Mouse (Mus musculus): Measurements from ENCODE around the gene Immp2l. TPM values are rescaled to one million over a fixed set of nuclear protein-coding genes. Genes with fewer than 3 reads are reported as not detected.
A peak's percentile ranks its signal among the peaks of the same experiment; 100 is the strongest.

Immp2l gene
- polyA plus RNA-seq, 1 experiment from 2014 or later: 8.5 TPM

GRCm38 (mm10) chr12:41594037-41594436, 570.1 kb downstream of the Immp2l start:
- no peak overlapping the region for H3K4me2 ChIP-seq
- no peaks in the 10 kb centered on the region for H3K4me1 ChIP-seq (replicated peaks)
- H3K9me3 ChIP-seq: no peaks in the 10 kb centered on the region
- H3K4me3 ChIP-seq: no peak overlapping the region
- no peak overlapping the region for H3K9ac ChIP-seq
- H3K36me3 ChIP-seq: no peaks in the 10 kb centered on the region
- H3K27me3 ChIP-seq: no peaks in the 10 kb centered on the region
- no peak overlapping the region for H3K27ac ChIP-seq (replicated peaks)
- 88% methylated on average over 4 of the region's 4 CpGs for WGBS
- no peak for ATAC-seq (ENCODE audit: low read depth)

- Histone ChIP-seq H3K36me3 (no peaks in the 10 kb centered on the region), H3K27ac (replicated peaks) (no peak overlapping the region), H3K9ac (no peak overlapping the region), H3K9me3 (no peaks in the 10 kb centered on the region), H3K4me3 (no peak overlapping the region), H3K4me1 (replicated peaks) (no peaks in the 10 kb centered on the region), H3K4me2 (no peak overlapping the region), H3K27me3 (no peaks in the 10 kb centered on the region)
- no peak for ATAC-seq (ENCODE audit: low read depth)
- 72% methylated on average over 3 of the region's 3 CpGs for WGBS
Measured at GRCm38 (mm10) chr12:41615271-41615670, 591.4 kb downstream of the Immp2l start.

DNA sequence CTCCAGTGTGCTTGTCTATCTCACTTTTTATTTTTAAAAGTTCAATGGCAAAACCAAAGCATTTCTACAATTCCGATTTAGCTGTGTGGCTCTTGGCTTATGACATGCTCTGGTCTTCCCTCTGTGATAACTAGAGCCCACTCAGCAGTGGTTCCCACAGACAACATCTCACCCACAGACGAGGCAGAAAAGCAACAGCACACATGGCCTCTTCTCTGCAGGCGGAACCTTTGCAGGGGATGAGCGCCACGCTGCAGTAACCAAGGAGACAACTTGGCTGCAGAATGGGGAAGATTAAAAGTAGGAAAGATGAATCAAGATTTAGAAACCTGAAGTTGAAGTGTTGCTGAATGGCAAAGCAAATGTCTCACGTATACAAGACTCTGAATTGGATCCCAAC, 597.5 kb downstream of the Immp2l start:
- H3K27ac ChIP-seq (replicated peaks): no peak overlapping the region
- no peak overlapping the region for H3K4me2 ChIP-seq
- whole genome bisulfite sequencing: 84% methylated on average over 6 of the region's 6 CpGs
- H3K27me3 ChIP-seq: no peaks in the 10 kb centered on the region
- no peaks in the 10 kb centered on the region for H3K9me3 ChIP-seq
- no peak for ATAC-seq (ENCODE audit: low read depth)
- H3K9ac ChIP-seq: no peak overlapping the region
- no peaks in the 10 kb centered on the region for H3K4me1 ChIP-seq (replicated peaks)
- H3K36me3 ChIP-seq: no peaks in the 10 kb centered on the region
- no peak overlapping the region for H3K4me3 ChIP-seq

- no peaks in the 10 kb centered on the region for H3K9me3 ChIP-seq
- WGBS: 47% methylated on average over 4 of the region's 4 CpGs
- H3K27ac ChIP-seq (replicated peaks): no peak overlapping the region
- no peak overlapping the region for H3K4me2 ChIP-seq
- no peaks in the 10 kb centered on the region for H3K27me3 ChIP-seq
- no peaks in the 10 kb centered on the region for H3K36me3 ChIP-seq
- ATAC-seq (ENCODE audit: low read depth): no peak
- H3K4me1 ChIP-seq (replicated peaks): peaks cover 13% of the 10 kb centered on the region
- H3K4me3 ChIP-seq: no peak overlapping the region
- H3K9ac ChIP-seq: no peak overlapping the region
Measured at GRCm38 (mm10) chr12:41643262-41643661, 619.4 kb downstream of the Immp2l start.

DNA sequence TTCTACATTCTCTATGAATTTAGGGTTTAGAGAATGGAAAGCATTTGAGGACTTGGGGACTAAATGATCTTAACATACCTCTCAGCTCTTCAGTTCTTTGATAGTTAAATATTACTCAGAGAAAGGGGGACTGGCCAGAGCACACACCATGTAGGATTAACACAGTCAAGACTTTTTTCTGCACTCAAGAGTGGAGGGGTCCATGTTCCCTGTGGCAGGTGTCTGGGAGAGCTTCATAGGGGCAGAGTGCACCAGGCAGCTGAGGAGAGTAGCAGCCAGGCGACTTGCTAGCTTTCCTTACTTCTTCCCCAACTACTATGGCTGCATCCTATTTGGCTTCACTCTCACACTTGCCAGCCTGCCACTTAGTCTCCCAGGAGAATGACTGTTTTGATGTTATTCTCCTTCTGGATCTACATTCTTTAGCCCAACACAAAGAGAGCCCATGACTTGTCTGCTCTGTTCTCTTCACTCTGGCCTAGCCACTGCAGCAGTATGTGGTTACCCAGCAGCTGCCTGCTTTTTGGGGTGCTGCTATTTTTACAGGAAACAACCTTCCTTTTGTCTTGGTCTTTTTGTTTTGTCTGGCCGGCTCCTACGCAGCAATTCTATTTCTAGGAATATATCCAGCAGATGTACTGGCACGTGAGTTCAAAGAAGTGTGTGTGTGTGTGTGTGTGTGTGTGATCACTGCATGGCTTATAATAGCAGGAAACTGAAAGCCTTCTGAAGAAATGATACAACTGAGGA, 621.1 kb downstream of the Immp2l start:
- Histone ChIP-seq H3K4me1 (replicated peaks) (peaks cover 13% of the 10 kb centered on the region), H3K36me3 (no peaks in the 10 kb centered on the region), H3K27me3 (no peaks in the 10 kb centered on the region), H3K9ac (no peak overlapping the region), H3K4me3 (no peak overlapping the region), H3K9me3 (no peaks in the 10 kb centered on the region), H3K27ac (replicated peaks) (no peak overlapping the region), H3K4me2 (no peak overlapping the region)
- WGBS: 52% methylated on average over 4 of the region's 4 CpGs
- ATAC-seq (ENCODE audit: low read depth): no peak

- H3K27me3 ChIP-seq: no peaks in the 10 kb centered on the region
- 0 out of 2 replicates have a peak, but pooled peaks have one; percentile 28 for ATAC-seq (ENCODE audit: low read depth)
- no peak overlapping the region for H3K4me3 ChIP-seq
- H3K9me3 ChIP-seq: no peaks in the 10 kb centered on the region
- 6% methylated on average over 5 of the region's 5 CpGs for WGBS
- H3K4me2 ChIP-seq: no peak overlapping the region
- H3K36me3 ChIP-seq: no peaks in the 10 kb centered on the region
- no peak overlapping the region for H3K9ac ChIP-seq
- H3K4me1 ChIP-seq (replicated peaks): peaks cover 20% of the 10 kb centered on the region
- no peak overlapping the region; the same call in 1 of the 2 replicates for H3K27ac ChIP-seq (replicated peaks)
Measured at GRCm38 (mm10) chr12:41646956-41647575, 623.2 kb downstream of the Immp2l start.

DNA sequence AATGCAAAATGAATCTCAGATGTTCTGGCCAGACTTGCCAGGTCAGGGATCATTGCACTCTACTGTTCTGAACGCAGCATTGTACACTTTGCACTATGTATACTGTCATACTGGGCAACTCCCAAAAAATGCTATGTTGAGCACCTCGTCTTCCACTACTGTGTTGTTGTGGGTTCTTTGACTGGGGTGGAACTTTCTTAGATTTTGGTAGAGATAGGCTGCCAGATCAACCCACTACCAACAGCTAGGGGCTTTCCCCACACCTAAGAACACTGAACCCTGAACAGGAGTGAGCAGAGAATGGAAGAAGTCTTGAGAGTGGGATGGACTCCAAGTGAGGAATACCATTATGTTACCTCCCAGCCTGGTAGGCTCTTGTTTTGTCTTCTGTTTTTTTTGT, 623.8 kb downstream of the Immp2l start:
- WGBS: 87% methylated on average over 2 of the region's 2 CpGs
- no peak for ATAC-seq (ENCODE audit: low read depth)

DNA sequence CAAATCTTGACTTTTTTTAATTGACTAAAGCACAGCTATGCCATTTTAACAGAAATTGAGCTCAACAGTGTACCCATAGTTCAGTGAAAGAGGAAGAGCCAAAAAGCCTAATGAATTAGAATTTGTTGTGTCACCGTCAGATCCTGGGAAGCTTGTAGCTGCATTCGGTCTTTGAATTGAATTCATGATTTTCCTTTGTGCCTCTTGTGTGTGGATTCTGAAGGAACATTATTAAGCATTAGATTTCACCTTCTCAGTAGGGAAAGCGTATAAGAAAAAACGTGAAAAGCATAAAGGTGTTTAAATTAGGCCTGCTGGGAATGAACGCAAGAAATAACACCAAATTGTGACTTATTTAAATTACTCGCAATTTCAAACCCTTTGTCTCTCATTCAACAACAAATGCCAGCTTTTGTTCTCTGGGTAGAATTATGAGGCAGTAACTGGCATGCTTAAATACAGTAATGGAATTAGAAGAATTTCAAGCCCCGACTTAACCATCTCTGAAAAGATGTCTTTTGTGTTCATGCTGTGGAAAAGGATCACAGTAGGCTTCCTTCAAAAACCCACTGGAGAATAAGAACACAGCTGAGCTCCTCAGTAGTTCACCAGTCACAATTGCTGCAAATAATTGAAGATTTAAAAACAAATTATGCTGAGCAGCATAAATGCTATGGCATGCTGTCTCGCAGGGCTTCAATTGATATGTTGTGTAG, 626.1 kb downstream of the Immp2l start:
- Histone ChIP-seq H3K4me3 (no peak overlapping the region), H3K9me3 (no peaks in the 10 kb centered on the region), H3K36me3 (no peaks in the 10 kb centered on the region), H3K4me2 (no peak overlapping the region), H3K27me3 (no peaks in the 10 kb centered on the region), H3K9ac (no peak overlapping the region), H3K4me1 (replicated peaks) (peaks cover 15% of the 10 kb centered on the region), H3K27ac (replicated peaks) (peak overlapping the region; percentile 34)
- no peak; the same call in 1 of the 2 replicates for ATAC-seq (ENCODE audit: low read depth)
- WGBS: 31% methylated on average over 8 of the region's 8 CpGs

More for the DNA sequence above, 623.8 kb downstream of the Immp2l start:
- Histone ChIP-seq H3K36me3 (no peaks in the 10 kb centered on the region), H3K9ac (no peak overlapping the region), H3K4me2 (no peak overlapping the region), H3K27me3 (no peaks in the 10 kb centered on the region), H3K4me3 (no peak overlapping the region), H3K4me1 (replicated peaks) (peaks cover 20% of the 10 kb centered on the region), H3K27ac (replicated peaks) (no peak overlapping the region), H3K9me3 (no peaks in the 10 kb centered on the region)

- Histone ChIP-seq H3K9ac (no peak overlapping the region), H3K4me3 (no peak overlapping the region), H3K36me3 (no peaks in the 10 kb centered on the region), H3K4me2 (no peak overlapping the region), H3K27ac (replicated peaks) (no peak overlapping the region), H3K27me3 (no peaks in the 10 kb centered on the region), H3K9me3 (no peaks in the 10 kb centered on the region), H3K4me1 (replicated peaks) (0 out of 2 replicates have a peak, but pooled peaks cover 7% of the 10 kb centered on the region)
- ATAC-seq (ENCODE audit: low read depth): no peak
- 41% methylated on average over 3 of the region's 3 CpGs for WGBS
Measured at GRCm38 (mm10) chr12:41668280-41668679, 644.4 kb downstream of the Immp2l start.

GRCm38 (mm10) chr12:41669481-41669880, 645.6 kb downstream of the Immp2l start:
- ATAC-seq (ENCODE audit: low read depth): no peak
- Histone ChIP-seq H3K9me3 (no peaks in the 10 kb centered on the region), H3K4me1 (replicated peaks) (0 out of 2 replicates have a peak, but pooled peaks cover 7% of the 10 kb centered on the region), H3K36me3 (no peaks in the 10 kb centered on the region), H3K4me2 (no peak overlapping the region), H3K9ac (no peak overlapping the region), H3K27ac (replicated peaks) (no peak overlapping the region), H3K4me3 (no peak overlapping the region), H3K27me3 (no peaks in the 10 kb centered on the region)
- 87% methylated on average over 1 of the region's 1 CpGs for WGBS

DNA sequence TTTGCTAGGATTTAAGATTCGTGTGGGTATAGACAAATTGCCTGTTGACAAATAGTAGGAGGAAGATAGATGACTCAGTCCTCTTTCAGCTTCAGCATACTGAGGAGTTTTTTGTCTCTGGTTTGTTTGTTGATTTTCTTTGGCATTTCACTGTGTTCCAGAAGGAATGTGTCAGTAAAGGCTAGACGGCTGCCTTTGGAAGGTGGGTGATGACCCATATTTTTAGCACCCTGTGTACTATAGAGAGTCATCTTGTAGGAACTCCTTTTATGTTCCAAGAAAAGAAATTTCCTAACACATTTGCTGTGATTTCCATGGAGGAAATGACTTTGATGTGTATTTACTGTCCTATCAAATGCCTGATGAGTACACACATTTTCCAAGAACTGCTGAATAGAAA, 651.0 kb downstream of the Immp2l start:
- Histone ChIP-seq H3K4me3 (no peak overlapping the region), H3K9me3 (no peaks in the 10 kb centered on the region), H3K4me2 (no peak overlapping the region), H3K27ac (replicated peaks) (no peak overlapping the region), H3K27me3 (no peaks in the 10 kb centered on the region), H3K36me3 (no peaks in the 10 kb centered on the region), H3K4me1 (replicated peaks) (no peaks in the 10 kb centered on the region), H3K9ac (no peak overlapping the region)
- 58% methylated on average over 2 of the region's 2 CpGs for WGBS
- ATAC-seq (ENCODE audit: low read depth): no peak

DNA sequence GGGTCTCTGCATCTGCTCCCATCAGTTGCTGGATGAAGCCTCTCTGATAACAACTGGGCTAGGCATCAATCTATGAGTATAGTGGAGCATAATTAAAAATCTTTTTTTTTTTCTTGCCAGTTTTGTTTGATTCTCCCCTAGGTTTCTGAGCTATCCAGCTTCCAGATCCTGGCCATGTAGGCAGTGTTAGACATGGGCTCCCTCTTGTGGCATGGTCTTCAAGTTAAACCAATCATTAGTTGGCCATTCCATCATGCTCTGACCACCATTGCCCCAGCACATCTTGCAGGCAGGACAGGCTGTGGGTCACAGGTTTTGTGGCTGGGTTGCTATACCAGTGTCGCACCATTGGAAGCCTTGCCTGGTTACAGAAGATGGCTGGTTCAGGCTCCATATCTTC, 656.3 kb downstream of the Immp2l start:
- Histone ChIP-seq H3K4me2 (no peak overlapping the region), H3K4me1 (replicated peaks) (no peaks in the 10 kb centered on the region), H3K9ac (no peak overlapping the region), H3K36me3 (no peaks in the 10 kb centered on the region), H3K27me3 (no peaks in the 10 kb centered on the region), H3K4me3 (no peak overlapping the region), H3K9me3 (no peaks in the 10 kb centered on the region), H3K27ac (replicated peaks) (no peak overlapping the region)
- 96% methylated on average over 1 of the region's 1 CpGs for WGBS
- no peak for ATAC-seq (ENCODE audit: low read depth)

All from neural tube, embryonic 13.5 days (tissue).